ENCODE assay signal across 11 mouse cellular contexts in genomic region chr4:57842472-57843305, GRCm38 (mm10).
DNase-seq lines count a peak whose midpoint lies in the region; ATAC-seq lines count a peak whose summit lies in the region.
"Had no signal": no experiment of that assay in that cellular context is flagged by ENCODE, and none has a peak within 500 bp of the region (broad histone marks: within the 10 kb centered on the region; RNA-seq: fewer than 3 reads in every experiment).

No protein-coding gene starts in this region.

- H3K4me2 ChIP-seq in heart, embryonic 16.5 days (ENCODE audit: low read depth, low read length), result no peak overlapping the region
- no peak overlapping the region for H3K4me2 ChIP-seq in midbrain, embryonic 14.5 days (ENCODE audit: low read length)
- H3K4me2 ChIP-seq: embryonic facial prominence, embryonic 15.5 days; liver, embryonic 11.5 days had no signal

- no peak overlapping the region for H3K4me3 ChIP-seq in heart, embryonic 16.5 days (ENCODE audit: low read length)
- H3K4me3 ChIP-seq in midbrain, embryonic 14.5 days (replicated peaks; ENCODE audit: low read depth, low read length), result no peak overlapping the region
- H3K4me3 ChIP-seq: embryonic facial prominence, embryonic 15.5 days had no signal

- no peak overlapping the region for H3K9ac ChIP-seq in heart, embryonic 16.5 days (ENCODE audit: low read length)
- H3K9ac ChIP-seq in midbrain, embryonic 14.5 days (replicated peaks; ENCODE audit: low read length), result no peak overlapping the region
- H3K9ac ChIP-seq: embryonic facial prominence, embryonic 15.5 days had no signal

- peaks cover 30% of the 10 kb centered on the region for H3K4me1 ChIP-seq in heart, embryonic 16.5 days (ENCODE audit: control insufficient read depth, insufficient read depth, low read length)
- H3K4me1 ChIP-seq in midbrain, embryonic 14.5 days (ENCODE audit: control insufficient read depth, insufficient read depth, low read length), result peaks cover 13% of the 10 kb centered on the region

- no peaks in the 10 kb centered on the region for H3K9me3 ChIP-seq in heart, embryonic 16.5 days (replicated peaks; ENCODE audit: control insufficient read depth, low read length)
- H3K9me3 ChIP-seq in midbrain, embryonic 14.5 days (ENCODE audit: control insufficient read depth, low read length), result no peaks in the 10 kb centered on the region
- H3K9me3 ChIP-seq: embryonic facial prominence, embryonic 15.5 days had no signal

- DNase-seq in kidney, adult 18-20 months, result peak; percentile 21
- DNase-seq in kidney, postnatal 4 days, result no peak
- DNase-seq in NIH3T3 (ENCODE audit: low read depth), result peak; percentile 67
- peak; percentile 63 for DNase-seq in lung, postnatal 25 days (ENCODE audit: low spot score)
- DNase-seq in midbrain, embryonic 14.5 days, result no peak
- no peak for DNase-seq in spleen, postnatal 36 days (ENCODE audit: low spot score in 2 of 2)
- DNase-seq: cerebellum, postnatal 25 days had no signal

- 39% methylated on average over 11 of the region's 11 CpGs for WGBS in heart, embryonic 16.5 days
- 89% methylated on average over 11 of the region's 11 CpGs for WGBS in midbrain, embryonic 14.5 days

- H3K36me3 ChIP-seq in heart, embryonic 16.5 days (ENCODE audit: control insufficient read depth, insufficient read depth), result no peaks in the 10 kb centered on the region
- no peaks in the 10 kb centered on the region for H3K36me3 ChIP-seq in midbrain, embryonic 14.5 days (ENCODE audit: control insufficient read depth, insufficient read depth, low read length)
- H3K36me3 ChIP-seq: embryonic facial prominence, embryonic 15.5 days had no signal

- H3K27me3 ChIP-seq in heart, embryonic 16.5 days (ENCODE audit: control insufficient read depth, insufficient read depth, low read length), result no peaks in the 10 kb centered on the region
- no peaks in the 10 kb centered on the region for H3K27me3 ChIP-seq in midbrain, embryonic 14.5 days (ENCODE audit: control insufficient read depth, insufficient read depth, low read length)
- H3K27me3 ChIP-seq: embryonic facial prominence, embryonic 15.5 days had no signal

- peak overlapping the region; percentile 19 for H3K27ac ChIP-seq in heart, embryonic 16.5 days (ENCODE audit: low read length)
- no peak overlapping the region for H3K27ac ChIP-seq in midbrain, embryonic 14.5 days (replicated peaks; ENCODE audit: low read depth, low read length)
- H3K27ac ChIP-seq: embryonic facial prominence, embryonic 15.5 days had no signal

- ATAC-seq in heart, embryonic 16.5 days (replicated peaks; ENCODE audit: extremely low read depth, insufficient read depth, low FRiP score), result no peak
- ATAC-seq in midbrain, embryonic 14.5 days (ENCODE audit: low FRiP score, low TSS enrichment), result no peak
- ATAC-seq: intestine, embryonic 16.5 days had no signal

Comparison
In these comparisons a context has a peak if more than half of its experiments do, and no peak if none do; other contexts are left out.
1. DNase-seq: peak in kidney, adult 18-20 months (single experiment), NIH3T3 (single experiment) and lung, postnatal 25 days (single experiment); none in kidney, postnatal 4 days (0 of 2), midbrain, embryonic 14.5 days (single experiment) and spleen, postnatal 36 days (0 of 2).